Mouse (Mus musculus): Measurements from ENCODE around the gene Pak3.
A peak's percentile ranks its signal among the peaks of the same experiment; 100 is the strongest.
"Not testable (repeated sequence)": the region's sequence is repeated elsewhere in the genome, so short reads cannot be mapped to it uniquely, and the experiment has no call there.

Pak3 gene

GRCm38 (mm10) chrX:143518168-143518901 lies at the start of gene Pak3:
Pak3 (plus strand) TSS chrX:143518591.
- DNase-seq (ENCODE audit: low read depth, low spot score), result peak; percentile 46

- DNase-seq (ENCODE audit: low read depth, low spot score), result peak; percentile 100
These were observed 35.5 kb upstream of the Pak3 start for GRCm38 (mm10) chrX:143482866-143483265.

- no peak for DNase-seq (ENCODE audit: low read depth, low spot score)
These were observed 17.2 kb upstream of the Pak3 start for GRCm38 (mm10) chrX:143501053-143501695.

GRCm38 (mm10) chrX:143501776-143502365 lies 16.5 kb upstream of the Pak3 start:
- no peak for DNase-seq (ENCODE audit: low read depth, low spot score)

- DNase-seq (ENCODE audit: low read depth, low spot score), result no peak
These were observed 526 bp downstream of the Pak3 start for GRCm38 (mm10) chrX:143518917-143519316.

- DNase-seq (ENCODE audit: low read depth, low spot score), result not testable (repeated sequence)
These were observed 1.1 kb downstream of the Pak3 start for GRCm38 (mm10) chrX:143519454-143519853.

GRCm38 (mm10) chrX:143520195-143520594 lies 1.8 kb downstream of the Pak3 start:
- DNase-seq (ENCODE audit: low read depth, low spot score), result no peak

- no peak for DNase-seq (ENCODE audit: low read depth, low spot score)
These were observed 13.9 kb downstream of the Pak3 start for GRCm38 (mm10) chrX:143532331-143532730.

- DNase-seq (ENCODE audit: low read depth, low spot score), result no peak
These were observed 15.2 kb downstream of the Pak3 start for GRCm38 (mm10) chrX:143533574-143533973.

GRCm38 (mm10) chrX:143542756-143543155 lies 24.4 kb downstream of the Pak3 start:
- no peak for DNase-seq (ENCODE audit: low read depth, low spot score)

- no peak for DNase-seq (ENCODE audit: low read depth, low spot score)
These were observed 24.9 kb downstream of the Pak3 start for GRCm38 (mm10) chrX:143543186-143543793.

- no peak for DNase-seq (ENCODE audit: low read depth, low spot score)
These were observed 55.3 kb downstream of the Pak3 start for GRCm38 (mm10) chrX:143573691-143574090.

GRCm38 (mm10) chrX:143579925-143580324 lies 61.5 kb downstream of the Pak3 start:
- no peak for DNase-seq (ENCODE audit: low read depth, low spot score)

GRCm38 (mm10) chrX:143580458-143580959 lies 62.1 kb downstream of the Pak3 start:
- DNase-seq (ENCODE audit: low read depth, low spot score), result no peak

GRCm38 (mm10) chrX:143606877-143607449 lies 88.6 kb downstream of the Pak3 start:
- no peak for DNase-seq (ENCODE audit: low read depth, low spot score)

- peak; percentile 58 for DNase-seq (ENCODE audit: low read depth, low spot score)
These were observed 100.3 kb downstream of the Pak3 start for GRCm38 (mm10) chrX:143618734-143619133.

GRCm38 (mm10) chrX:143627767-143628166 lies 109.4 kb downstream of the Pak3 start:
- no peak for DNase-seq (ENCODE audit: low read depth, low spot score)

GRCm38 (mm10) chrX:143643936-143644335 lies 125.5 kb downstream of the Pak3 start:
- DNase-seq (ENCODE audit: low read depth, low spot score), result no peak

- DNase-seq (ENCODE audit: low read depth, low spot score), result no peak
These were observed 126.4 kb downstream of the Pak3 start for GRCm38 (mm10) chrX:143644807-143645206.

GRCm38 (mm10) chrX:143654308-143655176 lies 136.2 kb downstream of the Pak3 start:
- DNase-seq (ENCODE audit: low read depth, low spot score), result no peak

- DNase-seq (ENCODE audit: low read depth, low spot score), result no peak
These were observed 136.7 kb downstream of the Pak3 start for GRCm38 (mm10) chrX:143655177-143655492.

Data from telencephalon, adult 2 months (tissue).